Mouse (Mus musculus) heart, embryonic 11.5 days (tissue): ENCODE measurements at regions not wholly inside any gene's neighbourhood (a gene's known extent, or its start where the extent isn't known, plus 50 kb on each side); places are given as distances from the start of the nearest gene placed in this dataset.

Source experiments
- ATAC-seq: fragments of 200-750 bp; cut with Nextera tagmentation; replicated peaks from 2 replicates; pipeline ENCODE4 v1.8.0; 2017; ENCODE audit warnings: moderate library complexity; ENCODE audit not compliant: insufficient number of reproducible peaks, low FRiP score, low TSS enrichment
- H3K27ac ChIP-seq: fragments of 300-500 bp; sonication (generic); 2 replicates; pipeline ENCODE4 v1.5.1; 2014; ENCODE audit warnings: mild to moderate bottlenecking, low read depth, low read length
- H3K27me3 ChIP-seq: fragments of 300-500 bp; sonication (generic); 2 replicates; pipeline ENCODE4 v1.6.1; 2014; ENCODE audit warnings: mild to moderate bottlenecking, low read length, mixed read lengths; ENCODE audit not compliant: control insufficient read depth, insufficient read depth
- H3K36me3 ChIP-seq: fragments of 300-500 bp; sonication (generic); 2 replicates; pipeline ENCODE4 v1.6.1; 2014; ENCODE audit warnings: mild to moderate bottlenecking, low read length, moderate library complexity, mixed read lengths; ENCODE audit not compliant: control insufficient read depth, insufficient read depth
- H3K4me1 ChIP-seq: fragments of 300-500 bp; sonication (generic); 2 replicates; pipeline ENCODE4 v1.6.1; 2014; ENCODE audit warnings: low read length; ENCODE audit not compliant: control insufficient read depth, insufficient read depth
- H3K4me2 ChIP-seq: fragments of 300-500 bp; sonication (generic); 2 replicates; pipeline ENCODE4 v1.6.1; 2014; ENCODE audit warnings: mild to moderate bottlenecking, moderate library complexity
- H3K4me3 ChIP-seq: fragments of 300-500 bp; sonication (generic); 2 replicates; pipeline ENCODE4 v1.5.1; 2014; ENCODE audit warnings: low read depth, low read length
- H3K9ac ChIP-seq: fragments of 300-500 bp; sonication (generic); 2 replicates; pipeline ENCODE4 v1.6.1; 2014; ENCODE audit warnings: mild to moderate bottlenecking, low read depth, low read length, moderate library complexity
- H3K9me3 ChIP-seq: fragments of 300-500 bp; sonication (generic); replicated peaks from 2 replicates; pipeline ENCODE4 v1.6.1; 2016; ENCODE audit warnings: low read length; ENCODE audit not compliant: control insufficient read depth
- WGBS: fragments of 180-500 bp; shearing (Covaris S2); extraction: QIAGEN DNeasy Blood & Tissue Kit; methylation state at CpG from one replicate; pipeline ENCODE4 v1.1.7; 2014; ENCODE audit not compliant: insufficient replicate concordance; 5-methylcytosine and 5-hydroxymethylcytosine counted together

- 77% methylated on average over 2 of the region's 2 CpGs for WGBS
- Histone ChIP-seq H3K9ac (no peak overlapping the region), H3K4me2 (no peak overlapping the region), H3K4me1 (no peaks in the 10 kb centered on the region), H3K27ac (no peak overlapping the region), H3K9me3 (no peaks in the 10 kb centered on the region), H3K27me3 (no peaks in the 10 kb centered on the region), H3K4me3 (no peak overlapping the region), H3K36me3 (no peaks in the 10 kb centered on the region)
- no peak for ATAC-seq
Measured at GRCm38 (mm10) chr8:56724607-56725006, 173.7 kb downstream of the Fbxo8 start.

DNA sequence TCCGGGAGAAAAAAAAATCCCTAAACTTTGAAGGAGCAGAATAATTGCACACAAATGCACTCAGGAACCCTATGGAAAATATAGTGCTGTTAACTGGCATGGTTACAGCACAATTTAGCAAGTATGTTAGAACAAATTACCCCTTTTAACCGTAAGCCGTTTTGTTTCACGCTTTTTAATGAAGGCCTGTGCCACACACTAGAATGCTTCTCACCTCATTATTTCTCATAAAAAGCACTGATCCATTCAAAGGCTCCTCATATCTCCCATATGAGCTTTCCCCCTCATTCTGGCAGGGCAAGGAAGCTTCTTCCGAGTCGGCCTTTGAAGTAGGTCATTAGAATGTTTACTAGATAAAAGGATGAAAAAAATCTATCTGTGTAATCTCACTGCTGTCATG lies 182.4 kb downstream of the Fbxo8 start:
- ATAC-seq = no peak
- no peaks in the 10 kb centered on the region for H3K36me3 ChIP-seq
- H3K4me1 ChIP-seq = no peaks in the 10 kb centered on the region
- no peak overlapping the region for H3K27ac ChIP-seq
- 66% methylated on average over 6 of the region's 6 CpGs for WGBS
- H3K27me3 ChIP-seq = no peaks in the 10 kb centered on the region
- no peaks in the 10 kb centered on the region for H3K9me3 ChIP-seq
- H3K4me2 ChIP-seq = no peak overlapping the region
- no peak overlapping the region for H3K9ac ChIP-seq
- H3K4me3 ChIP-seq = no peak overlapping the region

GRCm38 (mm10) chr8:56735021-56735420 lies 184.1 kb downstream of the Fbxo8 start:
- Histone ChIP-seq H3K4me2 (no peak overlapping the region), H3K4me1 (no peaks in the 10 kb centered on the region), H3K27me3 (no peaks in the 10 kb centered on the region), H3K27ac (no peak overlapping the region), H3K36me3 (no peaks in the 10 kb centered on the region), H3K4me3 (no peak overlapping the region), H3K9me3 (no peaks in the 10 kb centered on the region), H3K9ac (no peak overlapping the region)
- no peak for ATAC-seq
- 67% methylated on average over 2 of the region's 2 CpGs for WGBS

DNA sequence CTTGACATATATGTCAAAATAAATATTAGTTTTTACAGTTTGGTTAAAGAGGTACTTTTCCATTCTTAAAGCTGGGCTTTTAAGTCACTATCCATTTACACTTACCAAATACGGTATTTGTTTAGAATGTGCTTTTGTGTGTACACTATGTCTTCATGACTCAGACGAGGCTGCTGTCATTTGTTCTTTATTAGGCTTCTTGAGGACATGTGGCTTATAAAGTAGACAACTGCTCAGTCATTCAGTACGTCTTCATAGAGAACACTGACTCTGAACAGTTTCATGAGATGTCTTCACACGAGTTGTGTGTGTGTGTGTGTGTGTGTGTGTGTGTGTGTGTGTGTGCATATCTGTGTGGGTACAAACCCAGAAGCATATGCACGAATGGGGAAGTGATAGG lies 216.1 kb downstream of the Fbxo8 start:
- H3K4me1 ChIP-seq = no peaks in the 10 kb centered on the region
- 65% methylated on average over 5 of the region's 5 CpGs for WGBS
- H3K4me3 ChIP-seq = no peak overlapping the region
- H3K9me3 ChIP-seq = no peaks in the 10 kb centered on the region
- H3K9ac ChIP-seq = no peak overlapping the region
- no peak for ATAC-seq
- H3K36me3 ChIP-seq = no peaks in the 10 kb centered on the region
- H3K27ac ChIP-seq = no peak overlapping the region
- H3K4me2 ChIP-seq = no peak overlapping the region
- H3K27me3 ChIP-seq = no peaks in the 10 kb centered on the region

- no peaks in the 10 kb centered on the region for H3K27me3 ChIP-seq
- H3K4me1 ChIP-seq = no peaks in the 10 kb centered on the region
- H3K9me3 ChIP-seq = no peaks in the 10 kb centered on the region
- no peak overlapping the region for H3K27ac ChIP-seq
- no peak overlapping the region for H3K4me3 ChIP-seq
- H3K36me3 ChIP-seq = no peaks in the 10 kb centered on the region
- 74% methylated on average over 2 of the region's 2 CpGs for whole genome bisulfite sequencing
- H3K9ac ChIP-seq = no peak overlapping the region
- no peak for ATAC-seq
- no peak overlapping the region for H3K4me2 ChIP-seq
Measured at GRCm38 (mm10) chr8:56784441-56784840, 233.6 kb downstream of the Fbxo8 start.

DNA sequence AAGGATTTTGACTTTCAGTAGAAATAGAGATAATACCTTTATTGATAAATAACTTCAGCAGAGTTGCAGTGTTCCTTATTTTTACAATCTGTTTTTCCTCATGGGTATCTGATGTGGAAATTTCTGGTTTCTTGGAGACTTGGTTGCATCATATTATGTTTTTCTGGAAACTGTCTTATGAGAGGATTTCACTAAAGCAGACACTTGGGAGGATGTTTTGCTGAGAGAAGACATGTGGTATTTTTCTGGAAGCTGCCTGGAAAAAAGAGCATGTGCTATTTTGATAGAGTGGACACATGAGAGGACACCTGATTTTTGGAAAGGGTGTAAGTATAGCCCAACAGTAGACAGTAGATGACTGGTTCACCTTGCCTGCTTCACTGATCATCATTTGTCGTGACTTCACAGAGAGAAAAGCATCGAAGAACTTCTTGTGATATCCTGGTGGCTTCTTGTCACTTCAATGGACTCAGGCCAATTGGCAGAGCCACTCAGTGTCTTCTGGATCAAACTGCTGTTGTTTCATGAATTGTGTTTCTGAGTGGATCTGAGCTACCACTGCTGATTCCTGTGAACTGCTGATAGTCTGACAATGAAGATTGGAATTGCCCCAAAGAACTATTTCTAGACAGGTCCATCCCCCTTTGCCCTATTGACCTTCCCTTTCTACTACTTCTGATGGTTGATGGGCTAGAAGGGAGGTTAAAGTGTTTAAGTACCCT lies 238.8 kb downstream of the Fbxo8 start:
- WGBS = 83% methylated on average over 2 of the region's 2 CpGs
- Histone ChIP-seq H3K4me3 (no peak overlapping the region), H3K9me3 (no peaks in the 10 kb centered on the region), H3K27me3 (no peaks in the 10 kb centered on the region), H3K27ac (no peak overlapping the region), H3K9ac (no peak overlapping the region), H3K4me1 (no peaks in the 10 kb centered on the region), H3K36me3 (no peaks in the 10 kb centered on the region), H3K4me2 (no peak overlapping the region)
- no peak for ATAC-seq

GRCm38 (mm10) chr8:56832651-56833050 lies 281.8 kb downstream of the Fbxo8 start:
- Histone ChIP-seq H3K4me2 (no peak overlapping the region), H3K4me1 (0 out of 2 replicates have a peak, but pooled peaks cover 4% of the 10 kb centered on the region), H3K36me3 (no peaks in the 10 kb centered on the region), H3K9ac (no peak overlapping the region), H3K4me3 (no peak overlapping the region), H3K27me3 (no peaks in the 10 kb centered on the region), H3K27ac (no peak overlapping the region), H3K9me3 (no peaks in the 10 kb centered on the region)
- WGBS = 87% methylated on average over 5 of the region's 5 CpGs
- no peak for ATAC-seq

- WGBS = 27% methylated on average over 4 of the region's 4 CpGs
- no peaks in the 10 kb centered on the region for H3K27me3 ChIP-seq
- no peak overlapping the region for H3K27ac ChIP-seq
- no peaks in the 10 kb centered on the region for H3K9me3 ChIP-seq
- 0 out of 2 replicates have a peak, but pooled peaks cover 4% of the 10 kb centered on the region for H3K4me1 ChIP-seq
- no peaks in the 10 kb centered on the region for H3K36me3 ChIP-seq
- no peak overlapping the region for H3K4me2 ChIP-seq
- no peak overlapping the region for H3K4me3 ChIP-seq
- no peak for ATAC-seq
- no peak overlapping the region for H3K9ac ChIP-seq
Measured at GRCm38 (mm10) chr8:56833129-56833528, 282.2 kb downstream of the Fbxo8 start.

GRCm38 (mm10) chr8:56883449-56883848 lies 332.6 kb downstream of the Fbxo8 start:
- Histone ChIP-seq H3K27ac (peak overlapping the region; percentile 70), H3K36me3 (no peaks in the 10 kb centered on the region)

More at GRCm38 (mm10) chr8:56883449-56883848, 332.6 kb downstream of the Fbxo8 start:
- H3K4me2 ChIP-seq = peak overlapping the region; percentile 45
- peak; percentile 88 for ATAC-seq
- H3K4me3 ChIP-seq = no peak overlapping the region
- WGBS = 3% methylated on average over 8 of the region's 8 CpGs
- peaks cover 4% of the 10 kb centered on the region; the same call in 1 of the 2 replicates for H3K4me1 ChIP-seq
- no peaks in the 10 kb centered on the region for H3K27me3 ChIP-seq
- H3K9me3 ChIP-seq = no peaks in the 10 kb centered on the region
- H3K9ac ChIP-seq = 0 out of 2 replicates have a peak overlapping the region, but pooled peaks have one; percentile 17
